Mouse (Mus musculus): ENCODE measurements around the gene Wdr78. TPM values are rescaled to one million over a fixed set of nuclear protein-coding genes. Genes with fewer than 3 reads are reported as not detected.
A peak's percentile ranks its signal among the peaks of the same experiment; 100 is the strongest.

Wdr78 gene
- total and polyA plus RNA-seq, 2 experiments from 2014 or later, result 2.9 to 10.0 TPM

DNA sequence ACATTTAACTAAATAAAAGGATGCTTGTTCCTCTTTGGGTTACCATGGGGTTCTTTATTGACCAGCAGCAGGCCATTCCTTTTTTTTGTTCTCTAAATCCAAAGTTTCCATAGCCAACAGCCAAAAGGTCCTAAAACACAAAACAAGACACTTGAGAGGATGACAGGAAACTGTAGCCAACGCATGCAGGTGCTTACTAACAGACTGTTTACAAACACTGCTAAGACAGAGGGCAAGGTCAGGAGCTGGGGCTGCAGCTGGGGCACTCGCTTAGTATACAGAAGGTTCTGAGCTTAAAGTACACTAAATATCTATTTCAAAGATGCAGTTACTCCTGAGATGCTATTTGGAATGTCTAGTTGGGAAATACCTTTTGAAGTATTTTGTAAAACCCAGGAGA, 49.9 kb downstream of the Wdr78 start:
- Histone ChIP-seq H3K27ac (ENCODE audit: low read depth, low read length) (no peak overlapping the region), H3K4me2 (ENCODE audit: low read depth) (no peak overlapping the region), H3K4me3 (ENCODE audit: low read depth, low read length) (no peak overlapping the region), H3K9ac (no peak overlapping the region), H3K27me3 (ENCODE audit: insufficient read depth, low read length) (no peaks in the 10 kb centered on the region), H3K4me1 (ENCODE audit: insufficient read depth) (no peaks in the 10 kb centered on the region), H3K36me3 (ENCODE audit: insufficient read depth) (no peaks in the 10 kb centered on the region), H3K9me3 (ENCODE audit: low read length) (no peaks in the 10 kb centered on the region)
- 76% methylated on average over 2 of the region's 2 CpGs for WGBS
- TF ChIP-seq CTCF (IDR thresholded peaks at IDR 0.05; ENCODE audit: low read depth), result no peak
- no peak for ATAC-seq
- no peak for DNase-seq

DNA sequence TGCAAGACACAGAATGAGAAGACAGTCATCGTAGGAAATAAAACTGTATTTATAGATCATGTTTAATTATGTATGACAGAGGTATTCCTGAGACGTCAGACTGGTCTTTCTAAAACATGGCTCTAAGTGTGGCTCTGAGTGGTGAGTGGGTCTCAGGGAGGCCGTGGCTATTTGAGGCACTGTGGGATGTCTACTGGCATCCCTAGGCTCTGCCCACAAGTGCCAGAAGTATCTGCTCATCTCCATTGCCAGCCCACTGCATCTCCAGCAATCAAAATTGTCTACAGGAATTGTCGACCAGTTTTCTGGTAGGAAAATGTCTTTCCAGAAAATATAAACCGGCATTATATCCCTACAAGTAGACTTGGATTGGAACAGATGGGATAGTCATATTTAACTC, 57.4 kb downstream of the Wdr78 start:
- DNase-seq, result no peak
- H3K27me3 ChIP-seq (ENCODE audit: insufficient read depth, low read length), result no peaks in the 10 kb centered on the region
- H3K27ac ChIP-seq (ENCODE audit: low read depth, low read length), result no peak overlapping the region
- H3K4me2 ChIP-seq (ENCODE audit: low read depth), result no peak overlapping the region
- H3K9ac ChIP-seq, result no peak overlapping the region
- no peaks in the 10 kb centered on the region for H3K4me1 ChIP-seq (ENCODE audit: insufficient read depth)
- H3K9me3 ChIP-seq (ENCODE audit: low read length), result no peaks in the 10 kb centered on the region
- TF ChIP-seq CTCF (IDR thresholded peaks at IDR 0.05; ENCODE audit: low read depth), result no peak
- no peaks in the 10 kb centered on the region for H3K36me3 ChIP-seq (ENCODE audit: insufficient read depth)
- no peak overlapping the region for H3K4me3 ChIP-seq (ENCODE audit: low read depth, low read length)
- ATAC-seq, result no peak
- 91% methylated on average over 5 of the region's 5 CpGs for WGBS

DNA sequence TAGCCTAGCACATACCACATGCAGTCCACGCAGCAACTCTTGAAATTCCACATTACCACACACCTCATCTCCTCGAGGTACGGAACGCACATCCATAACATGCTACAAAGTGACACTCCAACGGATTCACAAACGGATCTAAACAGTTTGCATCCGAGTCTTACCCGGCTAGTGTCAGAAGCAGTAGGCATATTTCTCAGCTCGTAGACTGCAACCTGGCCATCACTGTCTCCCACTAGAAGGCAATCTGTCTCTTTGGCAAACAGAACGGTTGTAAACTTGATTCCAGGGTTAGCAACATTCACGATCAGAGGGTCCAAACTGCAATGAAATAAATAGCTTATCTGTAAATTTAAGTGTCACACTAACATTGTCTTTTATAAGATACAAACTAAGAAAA, 66.3 kb downstream of the Wdr78 start:
- Histone ChIP-seq H3K27ac (ENCODE audit: low read depth, low read length) (no peak overlapping the region), H3K9ac (no peak overlapping the region), H3K27me3 (ENCODE audit: insufficient read depth, low read length) (no peaks in the 10 kb centered on the region), H3K9me3 (ENCODE audit: low read length) (no peaks in the 10 kb centered on the region), H3K4me2 (ENCODE audit: low read depth) (no peak overlapping the region), H3K4me1 (ENCODE audit: insufficient read depth) (no peaks in the 10 kb centered on the region), H3K36me3 (ENCODE audit: insufficient read depth) (no peaks in the 10 kb centered on the region), H3K4me3 (ENCODE audit: low read depth, low read length) (no peak overlapping the region)
- DNase-seq, result peak; percentile 4
- WGBS, result 78% methylated on average over 11 of the region's 11 CpGs
- no peak for TF ChIP-seq CTCF (IDR thresholded peaks at IDR 0.05; ENCODE audit: low read depth)
- no peak for ATAC-seq

DNA sequence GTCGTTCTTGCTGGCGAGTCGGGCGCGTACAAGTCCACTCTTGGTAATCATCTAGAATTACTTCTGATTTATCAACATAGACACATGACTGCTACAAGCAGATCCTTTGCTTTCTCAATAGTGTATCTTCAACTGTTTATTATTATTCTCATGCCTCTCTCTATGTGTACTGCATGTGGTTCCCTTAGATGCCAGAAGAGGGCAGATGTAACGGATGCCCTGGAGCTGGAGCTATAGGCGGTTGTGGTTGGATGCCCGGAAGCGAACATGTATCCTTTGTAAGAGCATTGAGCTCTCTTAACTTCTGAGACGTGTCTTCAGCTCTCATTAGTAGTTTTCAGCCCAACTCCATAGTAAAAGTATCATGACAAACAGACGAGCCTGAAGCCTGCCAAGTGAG, 71.4 kb downstream of the Wdr78 start:
- Histone ChIP-seq H3K4me3 (ENCODE audit: low read depth, low read length) (no peak overlapping the region), H3K9ac (no peak overlapping the region), H3K9me3 (ENCODE audit: low read length) (no peaks in the 10 kb centered on the region), H3K4me2 (ENCODE audit: low read depth) (no peak overlapping the region), H3K27ac (ENCODE audit: low read depth, low read length) (no peak overlapping the region), H3K36me3 (ENCODE audit: insufficient read depth) (no peaks in the 10 kb centered on the region), H3K27me3 (ENCODE audit: insufficient read depth, low read length) (no peaks in the 10 kb centered on the region), H3K4me1 (ENCODE audit: insufficient read depth) (no peaks in the 10 kb centered on the region)
- DNase-seq (no peak), ATAC-seq (no peak)
- TF ChIP-seq CTCF (IDR thresholded peaks at IDR 0.05; ENCODE audit: low read depth), result no peak
- WGBS, result 91% methylated on average over 11 of the region's 11 CpGs

DNA sequence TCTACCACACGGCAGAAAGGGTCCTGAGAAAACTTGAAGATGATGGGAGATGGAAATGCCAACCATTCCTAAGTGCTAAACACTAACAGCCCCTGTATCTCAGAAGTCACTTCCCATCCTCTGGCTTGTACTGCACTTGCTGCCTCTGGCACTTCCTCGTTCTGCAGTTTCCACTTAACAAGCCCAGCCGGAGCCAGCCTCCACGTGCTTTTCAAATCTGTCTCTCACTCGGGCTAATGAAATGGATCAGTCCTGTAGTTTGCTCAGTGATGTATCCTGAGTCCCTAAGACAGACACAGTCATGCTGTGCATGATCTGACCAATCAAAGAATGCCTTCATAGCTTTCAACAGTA, 74.5 kb downstream of the Wdr78 start:
- Histone ChIP-seq H3K4me3 (ENCODE audit: low read depth, low read length) (no peak overlapping the region), H3K36me3 (ENCODE audit: insufficient read depth) (no peaks in the 10 kb centered on the region), H3K27me3 (ENCODE audit: insufficient read depth, low read length) (no peaks in the 10 kb centered on the region), H3K27ac (ENCODE audit: low read depth, low read length) (no peak overlapping the region), H3K4me1 (ENCODE audit: insufficient read depth) (no peaks in the 10 kb centered on the region), H3K9me3 (ENCODE audit: low read length) (no peaks in the 10 kb centered on the region), H3K9ac (no peak overlapping the region), H3K4me2 (ENCODE audit: low read depth) (no peak overlapping the region)
- no peak for TF ChIP-seq CTCF (IDR thresholded peaks at IDR 0.05; ENCODE audit: low read depth)
- WGBS, result 72% methylated on average over 5 of the region's 5 CpGs
- DNase-seq (no peak), ATAC-seq (no peak)

DNA sequence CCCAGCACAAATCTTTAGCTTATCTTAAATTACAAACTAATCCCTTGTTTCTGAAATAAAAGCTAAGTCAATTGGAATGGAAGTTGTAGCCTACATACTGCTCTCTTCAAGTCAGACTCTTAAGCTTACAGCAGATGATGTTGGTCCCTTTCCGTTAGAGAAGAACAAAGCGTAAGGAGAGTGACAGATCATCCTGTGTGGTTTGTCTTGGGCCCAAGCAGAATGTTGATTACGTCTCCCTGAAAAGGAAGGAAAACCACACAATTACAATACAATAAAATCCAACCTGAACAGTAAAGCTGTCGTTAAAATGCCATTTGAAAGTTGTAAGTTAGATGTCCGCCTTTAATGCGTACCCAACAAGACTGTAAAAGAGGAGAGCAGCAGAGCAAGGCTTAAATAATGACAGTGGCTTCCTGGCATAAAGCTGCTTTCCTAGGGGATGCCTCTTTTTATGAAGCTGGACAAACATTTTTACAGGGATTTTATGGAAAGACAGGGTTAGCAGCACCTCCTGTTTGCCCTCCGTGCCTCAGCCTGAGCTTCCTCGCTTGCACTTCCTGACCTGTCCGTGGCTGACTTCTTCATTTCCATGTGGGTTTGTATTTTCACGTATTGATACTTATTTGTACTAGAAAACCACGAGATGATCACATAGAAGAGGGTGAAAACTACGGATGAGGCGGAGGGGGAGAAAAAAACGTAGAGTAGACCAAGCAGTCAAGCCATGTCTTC, 75.1 kb downstream of the Wdr78 start:
- Histone ChIP-seq H3K4me2 (ENCODE audit: low read depth) (no peak overlapping the region), H3K9me3 (ENCODE audit: low read length) (no peaks in the 10 kb centered on the region), H3K4me1 (ENCODE audit: insufficient read depth) (no peaks in the 10 kb centered on the region), H3K4me3 (ENCODE audit: low read depth, low read length) (no peak overlapping the region), H3K36me3 (ENCODE audit: insufficient read depth) (no peaks in the 10 kb centered on the region), H3K27me3 (ENCODE audit: insufficient read depth, low read length) (no peaks in the 10 kb centered on the region), H3K27ac (ENCODE audit: low read depth, low read length) (no peak overlapping the region), H3K9ac (no peak overlapping the region)
- ATAC-seq (no peak), DNase-seq (no peak)
- 83% methylated on average over 14 of the region's 14 CpGs for WGBS
- TF ChIP-seq CTCF (IDR thresholded peaks at IDR 0.05; ENCODE audit: low read depth), result no peak

DNA sequence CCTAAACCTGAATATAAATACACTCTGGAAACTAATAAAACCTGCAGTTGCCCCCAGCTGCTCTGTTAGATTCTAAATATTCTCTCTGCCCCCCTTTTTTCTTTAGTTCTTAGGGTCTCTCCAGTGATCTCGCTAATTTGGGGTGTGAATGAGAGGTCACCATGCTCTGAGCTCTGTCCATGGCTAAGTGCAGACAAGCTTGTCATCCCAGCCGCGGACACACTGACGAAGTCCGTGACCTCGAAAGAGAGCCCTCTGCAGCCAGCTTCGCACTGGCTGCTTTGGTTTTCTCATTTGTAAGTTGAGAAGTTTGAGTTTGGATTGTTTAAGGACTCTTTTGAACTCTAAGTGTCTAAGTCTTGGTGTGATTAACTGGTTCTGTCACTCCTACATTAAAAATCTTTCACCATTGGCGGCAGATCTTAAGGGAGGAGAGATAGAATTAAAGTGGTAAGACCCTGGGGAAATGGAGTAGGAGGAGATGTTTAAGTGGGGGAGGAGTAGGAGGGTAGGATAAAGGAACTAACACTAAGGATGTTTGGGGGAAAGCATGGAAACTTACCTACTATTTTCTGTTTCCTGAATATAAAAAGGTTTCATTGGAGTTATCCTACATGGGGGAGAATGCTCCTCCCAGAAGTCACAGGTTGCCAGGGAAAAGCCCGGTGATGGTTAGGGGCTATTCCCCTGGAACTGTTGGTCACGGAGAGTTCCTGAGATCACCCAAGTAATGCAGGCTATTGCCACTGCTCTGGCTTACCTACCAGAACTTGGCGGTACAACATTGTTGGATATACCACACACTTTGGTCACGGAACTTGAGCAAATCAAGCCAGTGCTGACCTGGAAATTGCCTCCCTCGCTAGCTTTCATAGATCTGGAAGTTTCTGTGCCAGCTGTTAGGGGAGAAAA, 85.9 kb downstream of the Wdr78 start:
- no peaks in the 10 kb centered on the region for H3K4me1 ChIP-seq (ENCODE audit: insufficient read depth)

More for the DNA sequence above, 85.9 kb downstream of the Wdr78 start:
- WGBS, result 78% methylated on average over 13 of the region's 13 CpGs
- ATAC-seq (no peak), DNase-seq (no peak)
- no peak overlapping the region for H3K4me3 ChIP-seq (ENCODE audit: low read depth, low read length)
- H3K27ac ChIP-seq (ENCODE audit: low read depth, low read length), result no peak overlapping the region
- no peaks in the 10 kb centered on the region for H3K9me3 ChIP-seq (ENCODE audit: low read length)
- H3K27me3 ChIP-seq (ENCODE audit: insufficient read depth, low read length), result no peaks in the 10 kb centered on the region
- no peaks in the 10 kb centered on the region for H3K36me3 ChIP-seq (ENCODE audit: insufficient read depth)
- H3K9ac ChIP-seq, result no peak overlapping the region
- TF ChIP-seq CTCF (IDR thresholded peaks at IDR 0.05; ENCODE audit: low read depth), result no peak
- H3K4me2 ChIP-seq (ENCODE audit: low read depth), result no peak overlapping the region

Data from forebrain, postnatal 0 days (tissue).